Mouse (Mus musculus): ENCODE measurements around the gene Rps27. TPM values are rescaled to one million over a fixed set of nuclear protein-coding genes. Genes with fewer than 3 reads are reported as not detected.

The Rps27 gene
- polyA plus RNA-seq, 1 experiment from 2014 or later: 1,232 TPM

DNA sequence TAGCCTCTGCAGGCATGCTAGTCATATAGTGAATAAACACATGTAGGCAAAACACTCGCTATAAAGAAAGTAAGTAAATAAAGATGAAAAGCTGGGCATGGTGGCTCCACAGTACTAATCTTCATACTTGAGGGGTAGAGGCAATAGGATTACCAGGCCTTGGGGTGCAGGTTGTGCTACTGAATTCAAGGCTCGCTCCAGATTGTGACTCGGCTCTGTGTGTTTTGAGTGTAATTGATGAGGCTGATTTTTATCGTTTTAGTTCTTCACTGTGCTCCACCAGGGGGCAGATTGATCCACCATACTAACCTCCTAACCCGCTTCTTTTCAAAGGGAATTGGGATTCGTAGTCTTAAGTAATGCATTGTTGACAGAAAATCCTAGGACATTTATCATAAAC lies 6.6 kb upstream of the Rps27 start:
- peak; percentile 60 for ATAC-seq (ENCODE audit: low FRiP score)
- Histone ChIP-seq H3K4me1 (ENCODE audit: control insufficient read depth, insufficient read depth, low read length) (peaks cover 9% of the 10 kb centered on the region), H3K4me3 (ENCODE audit: low read depth, low read length) (peak overlapping the region; percentile 36), H3K36me3 (ENCODE audit: control insufficient read depth, insufficient read depth, low read length) (no peaks in the 10 kb centered on the region; the same call in 1 of the 2 replicates), H3K27me3 (ENCODE audit: control insufficient read depth, insufficient read depth, low read length) (no peaks in the 10 kb centered on the region), H3K27ac (ENCODE audit: low read depth, low read length) (peak overlapping the region; percentile 51), H3K9me3 (ENCODE audit: control insufficient read depth, low read length) (no peaks in the 10 kb centered on the region), H3K9ac (ENCODE audit: low read length) (peak overlapping the region; percentile 74), H3K4me2 (peak overlapping the region; percentile 71)
- WGBS: 13% methylated on average over 6 of the region's 6 CpGs
- no peak for DNase-seq (ENCODE audit: low spot score, missing footprints)

DNA sequence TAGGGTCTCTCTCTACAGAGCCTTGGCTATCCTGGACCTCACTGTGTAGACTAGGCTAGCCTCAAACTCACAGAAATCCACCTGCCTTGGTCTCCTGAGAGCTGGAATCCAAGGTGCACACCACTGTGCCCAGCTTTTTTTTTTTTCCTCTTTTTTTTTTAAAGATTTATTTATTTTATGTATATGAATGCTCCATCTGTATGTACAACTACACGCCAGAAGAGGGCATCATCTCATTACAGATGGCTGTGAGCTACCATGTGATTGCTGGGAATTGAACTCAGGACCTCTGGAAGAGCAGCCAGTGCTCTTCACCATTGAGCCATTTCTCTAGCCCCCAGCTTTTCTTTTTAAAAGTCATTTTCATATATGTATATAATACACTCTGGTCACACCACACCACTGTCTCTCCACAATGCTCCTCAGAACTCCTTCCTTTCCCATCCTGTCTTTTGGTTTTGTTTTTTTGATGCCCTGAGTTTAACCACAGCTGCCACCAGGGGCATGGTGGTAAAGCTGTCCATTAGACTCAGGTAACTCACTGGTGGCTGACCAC lies 2.5 kb upstream of the Rps27 start:
- 25% methylated on average over 1 of the region's 1 CpGs for WGBS
- Histone ChIP-seq H3K4me2 (no peak overlapping the region), H3K27ac (ENCODE audit: low read depth, low read length) (no peak overlapping the region), H3K9ac (ENCODE audit: low read length) (no peak overlapping the region), H3K4me3 (ENCODE audit: low read depth, low read length) (no peak overlapping the region), H3K9me3 (ENCODE audit: control insufficient read depth, low read length) (no peaks in the 10 kb centered on the region), H3K4me1 (ENCODE audit: control insufficient read depth, insufficient read depth, low read length) (peaks cover 18% of the 10 kb centered on the region), H3K36me3 (ENCODE audit: control insufficient read depth, insufficient read depth, low read length) (no peaks in the 10 kb centered on the region; the same call in 1 of the 2 replicates), H3K27me3 (ENCODE audit: control insufficient read depth, insufficient read depth, low read length) (no peaks in the 10 kb centered on the region)
- peak; percentile 68 for DNase-seq (ENCODE audit: low spot score, missing footprints)
- no peak for ATAC-seq (ENCODE audit: low FRiP score)

DNA sequence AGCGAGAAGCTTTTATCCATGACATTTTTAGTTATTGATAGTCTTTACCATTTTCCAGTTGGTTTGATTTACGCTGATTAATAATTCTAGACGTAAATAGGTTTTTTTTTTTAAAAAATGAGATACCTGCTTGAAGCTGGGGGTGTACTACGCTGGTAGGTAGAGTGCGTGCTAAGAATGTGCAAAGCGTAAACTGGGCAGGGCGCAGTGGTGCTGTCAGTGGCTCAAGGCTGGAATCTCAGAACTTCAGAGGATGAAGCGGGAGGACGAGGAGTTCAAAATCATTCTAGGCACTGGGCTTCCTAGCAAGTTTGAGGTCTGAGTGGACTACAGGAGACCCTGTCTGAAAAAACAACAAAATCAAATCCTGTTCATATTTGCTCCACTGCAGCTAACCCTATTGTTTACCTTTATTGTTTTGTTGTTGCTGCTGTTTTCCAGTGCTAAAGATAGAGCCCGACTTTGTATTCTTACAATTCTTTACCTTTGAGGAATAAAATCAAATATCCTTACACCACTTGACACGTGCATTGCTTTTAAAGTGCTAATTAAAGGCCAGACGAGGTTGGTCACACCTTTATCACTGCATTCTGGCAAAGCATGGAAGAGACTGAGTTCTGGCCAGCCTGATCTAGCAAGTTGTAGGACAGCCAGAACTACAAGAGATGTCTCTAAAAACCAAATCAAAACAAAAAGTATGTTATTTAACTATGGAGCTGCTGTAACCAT lies 669 bp upstream of the Rps27 start:
- ATAC-seq (ENCODE audit: low FRiP score) (peak; percentile 62), DNase-seq (ENCODE audit: low spot score, missing footprints) (peak; percentile 81)
- Histone ChIP-seq H3K27me3 (ENCODE audit: control insufficient read depth, insufficient read depth, low read length) (no peaks in the 10 kb centered on the region), H3K4me1 (ENCODE audit: control insufficient read depth, insufficient read depth, low read length) (peaks cover 14% of the 10 kb centered on the region), H3K9me3 (ENCODE audit: control insufficient read depth, low read length) (no peaks in the 10 kb centered on the region), H3K4me2 (peak overlapping the region; percentile 88), H3K27ac (ENCODE audit: low read depth, low read length) (no peak overlapping the region), H3K9ac (ENCODE audit: low read length) (peak overlapping the region; percentile 83), H3K4me3 (ENCODE audit: low read depth, low read length) (peak overlapping the region; percentile 75), H3K36me3 (ENCODE audit: control insufficient read depth, insufficient read depth, low read length) (peaks cover 3% of the 10 kb centered on the region)
- WGBS: 15% methylated on average over 12 of the region's 12 CpGs

DNA sequence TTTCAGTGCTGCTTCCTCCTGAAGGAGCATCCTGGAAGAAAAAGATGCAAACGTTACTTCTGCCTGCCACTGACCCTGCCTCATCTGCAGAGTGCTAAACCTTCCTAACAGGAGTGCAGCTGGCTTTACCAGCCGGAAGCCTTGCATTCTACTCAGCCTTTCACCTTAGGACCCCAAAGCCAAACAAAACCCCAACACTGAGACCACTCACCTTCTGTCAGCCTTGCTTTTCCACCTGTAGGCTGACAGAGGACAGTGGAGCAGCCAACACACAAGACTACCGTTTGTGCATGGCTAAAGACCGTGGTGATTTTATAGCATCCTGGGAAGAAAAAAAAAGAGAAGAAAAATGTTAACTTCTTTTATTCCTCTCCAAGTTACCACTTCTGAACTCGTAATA lies 728 bp downstream of the Rps27 start:
- WGBS: 12% methylated on average over 5 of the region's 5 CpGs
- DNase-seq (ENCODE audit: low spot score, missing footprints) (no peak), ATAC-seq (ENCODE audit: low FRiP score) (no peak)
- peaks cover 14% of the 10 kb centered on the region for H3K4me1 ChIP-seq (ENCODE audit: control insufficient read depth, insufficient read depth, low read length)
- peaks cover 12% of the 10 kb centered on the region for H3K36me3 ChIP-seq (ENCODE audit: control insufficient read depth, insufficient read depth, low read length)
- H3K9ac ChIP-seq (ENCODE audit: low read length): peak overlapping the region; percentile 83
- no peaks in the 10 kb centered on the region for H3K9me3 ChIP-seq (ENCODE audit: control insufficient read depth, low read length)
- H3K27me3 ChIP-seq (ENCODE audit: control insufficient read depth, insufficient read depth, low read length): no peaks in the 10 kb centered on the region
- peak overlapping the region; percentile 88 for H3K4me2 ChIP-seq
- H3K27ac ChIP-seq (ENCODE audit: low read depth, low read length): no peak overlapping the region
- peak overlapping the region; percentile 75 for H3K4me3 ChIP-seq (ENCODE audit: low read depth, low read length)

DNA sequence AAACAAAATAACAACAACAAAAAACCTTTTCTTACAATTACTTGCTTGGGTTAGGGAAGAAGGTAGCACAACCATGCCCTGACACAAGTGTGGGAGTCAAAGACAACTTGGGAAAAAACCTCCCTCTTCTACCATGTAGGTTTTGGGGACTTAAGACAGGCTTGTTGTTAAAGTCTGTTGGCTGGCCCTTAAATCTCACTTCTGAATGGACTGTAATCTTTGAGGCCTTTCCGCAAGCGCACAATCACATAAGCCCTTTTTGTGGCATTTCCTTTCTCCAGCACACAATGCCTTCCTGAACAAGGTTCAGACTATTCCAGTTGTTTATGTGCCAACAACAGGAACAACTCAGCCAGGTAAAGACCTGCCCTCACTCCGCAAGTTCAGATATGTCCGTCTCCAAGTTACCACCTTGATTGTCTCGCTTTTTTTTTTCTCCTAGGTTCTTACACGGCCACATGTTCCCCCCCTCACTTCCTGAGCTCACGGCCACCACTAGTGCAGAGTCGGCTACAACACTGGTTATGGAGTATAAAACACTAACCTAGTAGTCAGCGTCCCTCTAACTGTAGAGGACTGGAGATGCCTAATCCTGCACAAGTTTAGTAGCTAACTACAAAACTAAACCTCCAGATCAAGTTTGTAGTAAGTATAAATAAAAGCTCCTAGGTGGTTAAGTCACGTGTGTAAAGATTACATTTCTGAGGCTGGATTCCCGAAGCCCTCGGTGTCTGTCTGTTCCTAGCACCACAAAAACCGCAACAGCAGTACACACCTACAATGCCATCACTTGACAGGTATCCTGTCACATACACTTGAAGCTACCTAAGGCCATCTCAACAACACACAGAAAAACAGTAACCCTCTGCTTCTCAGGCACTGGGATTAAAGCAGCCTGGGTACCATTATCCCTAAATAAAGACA lies 1.7 kb downstream of the Rps27 start:
- peaks cover 14% of the 10 kb centered on the region for H3K4me1 ChIP-seq (ENCODE audit: control insufficient read depth, insufficient read depth, low read length)
- no peak overlapping the region for H3K27ac ChIP-seq (ENCODE audit: low read depth, low read length)
- no peaks in the 10 kb centered on the region for H3K9me3 ChIP-seq (ENCODE audit: control insufficient read depth, low read length)
- peak overlapping the region; percentile 88 for H3K4me2 ChIP-seq
- peaks cover 12% of the 10 kb centered on the region for H3K36me3 ChIP-seq (ENCODE audit: control insufficient read depth, insufficient read depth, low read length)
- H3K4me3 ChIP-seq (ENCODE audit: low read depth, low read length): peak overlapping the region; percentile 75; the same call in 1 of the 2 replicates
- H3K27me3 ChIP-seq (ENCODE audit: control insufficient read depth, insufficient read depth, low read length): no peaks in the 10 kb centered on the region
- WGBS: 85% methylated on average over 13 of the region's 13 CpGs
- no peak overlapping the region for H3K9ac ChIP-seq (ENCODE audit: low read length)
- ATAC-seq (ENCODE audit: low FRiP score): no peak
- DNase-seq (ENCODE audit: low spot score, missing footprints): peak; percentile 87

DNA sequence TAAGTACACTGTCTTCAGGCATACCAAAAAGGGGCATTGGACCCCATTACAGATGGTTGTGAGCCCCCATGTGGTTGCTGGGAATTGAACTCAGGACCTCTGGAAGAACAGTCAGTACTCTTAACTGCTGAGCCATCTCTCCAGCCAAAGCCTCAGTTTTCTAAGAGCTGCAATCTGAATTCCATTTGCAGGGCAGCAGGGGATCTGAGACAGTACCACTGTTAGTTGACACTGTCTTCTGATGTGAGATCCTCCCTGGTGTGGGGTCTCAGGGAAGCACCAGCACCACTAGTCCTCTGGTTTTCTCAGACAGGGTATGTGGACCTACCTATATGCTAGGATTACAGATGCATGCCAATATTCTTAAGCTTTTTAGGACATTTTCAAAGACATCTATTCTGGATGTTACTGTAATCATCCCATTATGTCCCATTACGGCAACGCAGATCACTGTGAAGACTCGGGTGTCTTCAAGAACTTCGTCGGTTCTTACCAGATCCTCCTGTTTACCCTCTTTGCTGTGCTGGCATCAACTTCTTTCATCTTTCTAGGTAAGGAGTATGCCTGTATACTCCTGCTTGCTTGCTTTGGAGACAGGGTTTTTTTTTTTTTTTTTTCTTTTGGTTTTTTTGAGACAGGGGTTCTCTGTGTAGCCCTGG lies 3.4 kb downstream of the Rps27 start:
- DNase-seq (ENCODE audit: low spot score, missing footprints): peak; percentile 75
- Histone ChIP-seq H3K4me1 (ENCODE audit: control insufficient read depth, insufficient read depth, low read length) (peaks cover 14% of the 10 kb centered on the region), H3K9ac (ENCODE audit: low read length) (no peak overlapping the region), H3K4me2 (no peak overlapping the region), H3K27me3 (ENCODE audit: control insufficient read depth, insufficient read depth, low read length) (no peaks in the 10 kb centered on the region), H3K36me3 (ENCODE audit: control insufficient read depth, insufficient read depth, low read length) (peaks cover 12% of the 10 kb centered on the region), H3K9me3 (ENCODE audit: control insufficient read depth, low read length) (no peaks in the 10 kb centered on the region), H3K4me3 (ENCODE audit: low read depth, low read length) (no peak overlapping the region), H3K27ac (ENCODE audit: low read depth, low read length) (no peak overlapping the region)
- WGBS: 86% methylated on average over 5 of the region's 5 CpGs
- ATAC-seq (ENCODE audit: low FRiP score): no peak

DNA sequence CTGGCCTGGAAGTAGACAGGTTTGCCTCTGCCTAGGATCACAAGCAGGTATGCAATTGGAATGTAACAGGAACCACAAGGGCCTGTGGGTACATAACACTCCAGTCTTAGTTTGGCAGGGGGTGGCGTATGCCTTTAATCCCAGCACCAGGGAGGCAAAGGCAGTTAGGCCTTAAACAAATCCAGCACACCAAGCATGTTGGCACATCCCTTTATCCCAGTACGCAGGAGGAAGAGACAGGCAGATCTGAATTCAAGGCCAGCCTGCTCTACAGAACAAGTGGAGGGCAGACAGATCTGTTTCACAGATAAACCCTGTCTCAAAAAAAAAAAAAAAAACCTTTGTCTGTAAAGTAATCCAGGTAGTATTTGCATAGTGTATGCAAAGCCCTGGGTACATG lies 4.8 kb downstream of the Rps27 start:
- H3K27ac ChIP-seq (ENCODE audit: low read depth, low read length): no peak overlapping the region
- 90% methylated on average over 2 of the region's 2 CpGs for WGBS
- peaks cover 12% of the 10 kb centered on the region for H3K36me3 ChIP-seq (ENCODE audit: control insufficient read depth, insufficient read depth, low read length)
- H3K4me1 ChIP-seq (ENCODE audit: control insufficient read depth, insufficient read depth, low read length): peaks cover 10% of the 10 kb centered on the region
- ATAC-seq (ENCODE audit: low FRiP score) (no peak), DNase-seq (ENCODE audit: low spot score, missing footprints) (peak; percentile 60)
- no peak overlapping the region for H3K4me2 ChIP-seq
- no peak overlapping the region for H3K4me3 ChIP-seq (ENCODE audit: low read depth, low read length)
- H3K9ac ChIP-seq (ENCODE audit: low read length): no peak overlapping the region
- H3K9me3 ChIP-seq (ENCODE audit: control insufficient read depth, low read length): no peaks in the 10 kb centered on the region
- H3K27me3 ChIP-seq (ENCODE audit: control insufficient read depth, insufficient read depth, low read length): no peaks in the 10 kb centered on the region

DNA sequence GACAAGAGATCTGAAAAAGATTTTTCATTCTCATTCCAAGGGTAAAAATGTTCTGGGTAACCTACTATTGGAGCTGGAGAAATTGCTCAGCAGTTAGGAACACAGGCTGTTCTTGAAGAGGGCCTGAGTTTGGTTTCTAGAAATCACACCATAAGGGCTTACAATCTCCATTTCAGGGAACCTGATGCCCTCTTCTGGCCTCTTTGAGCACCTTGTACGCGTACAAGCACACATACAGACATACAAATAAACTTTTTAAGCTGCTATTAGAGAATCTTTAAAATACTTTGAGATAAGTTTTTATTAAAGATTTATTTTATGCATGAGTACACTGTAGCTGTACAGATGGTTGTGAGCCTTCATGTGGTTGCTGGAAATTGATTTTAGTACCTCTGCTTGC lies 8.9 kb downstream of the Rps27 start:
- no peak overlapping the region for H3K4me2 ChIP-seq
- WGBS: 86% methylated on average over 2 of the region's 2 CpGs
- H3K27me3 ChIP-seq (ENCODE audit: control insufficient read depth, insufficient read depth, low read length): no peaks in the 10 kb centered on the region
- H3K36me3 ChIP-seq (ENCODE audit: control insufficient read depth, insufficient read depth, low read length): peaks cover 9% of the 10 kb centered on the region; the same call in 1 of the 2 replicates
- ATAC-seq (ENCODE audit: low FRiP score) (no peak), DNase-seq (ENCODE audit: low spot score, missing footprints) (peak; percentile 23)
- H3K9me3 ChIP-seq (ENCODE audit: control insufficient read depth, low read length): no peaks in the 10 kb centered on the region
- no peaks in the 10 kb centered on the region for H3K4me1 ChIP-seq (ENCODE audit: control insufficient read depth, insufficient read depth, low read length)
- H3K9ac ChIP-seq (ENCODE audit: low read length): no peak overlapping the region
- no peak overlapping the region for H3K27ac ChIP-seq (ENCODE audit: low read depth, low read length)
- no peak overlapping the region for H3K4me3 ChIP-seq (ENCODE audit: low read depth, low read length)
